Mouse (Mus musculus): ENCODE measurements around the gene Gm47841.

GRCm38 (mm10) chr15:101065069-101065468, 17.9 kb upstream of the Gm47841 start:
- TF ChIP-seq CTCF (IDR thresholded peaks at IDR 0.05), result no peak
- no peak for TF ChIP-seq EP300 (IDR thresholded peaks at IDR 0.05)
